Mouse (Mus musculus) left cerebral cortex, adult 11 months (tissue): ENCODE measurements around the gene Ptger4.

ENCODE experiments used
- DNase-seq: peaks from one replicate; pipeline ENCODE4 v3.0.0; 2022; ENCODE audit warnings: low spot score

Gene Ptger4

GRCm38 (mm10) chr15:5243959-5244905 lies at the start of gene Ptger4:
Gene Ptger4, minus strand, starts transcription at chr15:5244187.
- DNase-seq = peak; percentile 73

- DNase-seq = no peak
Measured at GRCm38 (mm10) chr15:5288412-5288811, 44.4 kb upstream of the Ptger4 start.

- no peak for DNase-seq
Measured at GRCm38 (mm10) chr15:5287072-5287471, 43.1 kb upstream of the Ptger4 start.

- no peak for DNase-seq
Measured at GRCm38 (mm10) chr15:5281316-5281715, 37.3 kb upstream of the Ptger4 start.

GRCm38 (mm10) chr15:5279831-5280230 lies 35.8 kb upstream of the Ptger4 start:
- no peak for DNase-seq

- no peak for DNase-seq
Measured at GRCm38 (mm10) chr15:5278525-5278924, 34.5 kb upstream of the Ptger4 start.

- no peak for DNase-seq
Measured at GRCm38 (mm10) chr15:5273981-5274380, 30.0 kb upstream of the Ptger4 start.

GRCm38 (mm10) chr15:5266095-5266494 lies 22.1 kb upstream of the Ptger4 start:
- DNase-seq = no peak

- no peak for DNase-seq
Measured at GRCm38 (mm10) chr15:5262874-5263504, 19.0 kb upstream of the Ptger4 start.

- no peak for DNase-seq
Measured at GRCm38 (mm10) chr15:5262095-5262667, 18.2 kb upstream of the Ptger4 start.

- no peak for DNase-seq
Measured at GRCm38 (mm10) chr15:5261004-5261403, 17.0 kb upstream of the Ptger4 start.

GRCm38 (mm10) chr15:5260183-5260582 lies 16.2 kb upstream of the Ptger4 start:
- no peak for DNase-seq

GRCm38 (mm10) chr15:5250182-5250581 lies 6.2 kb upstream of the Ptger4 start:
- no peak for DNase-seq

GRCm38 (mm10) chr15:5243036-5243958 lies 690 bp downstream of the Ptger4 start:
- no peak for DNase-seq

GRCm38 (mm10) chr15:5242241-5243035 lies 1.5 kb downstream of the Ptger4 start:
- no peak for DNase-seq

GRCm38 (mm10) chr15:5241304-5242201 lies 2.4 kb downstream of the Ptger4 start:
- no peak for DNase-seq

GRCm38 (mm10) chr15:5240360-5240759 lies 3.6 kb downstream of the Ptger4 start:
- no peak for DNase-seq

GRCm38 (mm10) chr15:5239901-5240300 lies 4.1 kb downstream of the Ptger4 start:
- no peak for DNase-seq

- DNase-seq = no peak
Measured at GRCm38 (mm10) chr15:5239361-5239760, 4.6 kb downstream of the Ptger4 start.

- DNase-seq = no peak
Measured at GRCm38 (mm10) chr15:5238553-5238952, 5.4 kb downstream of the Ptger4 start.
